Mouse (Mus musculus) midbrain, embryonic 12.5 days (tissue): ENCODE results near the gene Stk10. TPM values are rescaled to one million over a fixed set of nuclear protein-coding genes. Genes with fewer than 3 reads are reported as not detected.

ENCODE experiments used
- ATAC-seq: fragments of 200-750 bp; cut with Nextera tagmentation; 2 replicates; pipeline ENCODE4 v1.8.0; 2017; ENCODE audit warnings: low read depth, moderate TSS enrichment, moderate library complexity; ENCODE audit not compliant: low FRiP score
- H3K27ac ChIP-seq: fragments of 300-500 bp; sonication (generic); replicated peaks from 2 replicates; pipeline ENCODE4 v1.5.1; 2016; ENCODE audit warnings: mild to moderate bottlenecking
- H3K27me3 ChIP-seq: fragments of 300-500 bp; sonication (generic); 2 replicates; pipeline ENCODE4 v1.6.1; 2016; ENCODE audit warnings: mild to moderate bottlenecking
- H3K36me3 ChIP-seq: fragments of 300-500 bp; sonication (generic); 2 replicates; pipeline ENCODE4 v1.6.1; 2016
- H3K4me1 ChIP-seq: fragments of 300-500 bp; sonication (generic); 2 replicates; pipeline ENCODE4 v1.6.1; 2016
- H3K4me2 ChIP-seq: fragments of 300-500 bp; sonication (generic); replicated peaks from 2 replicates; pipeline ENCODE4 v1.6.1; 2016; ENCODE audit warnings: mild to moderate bottlenecking, moderate library complexity
- H3K4me3 ChIP-seq: fragments of 300-500 bp; sonication (generic); 2 replicates; pipeline ENCODE4 v1.5.1; 2016; ENCODE audit warnings: mild to moderate bottlenecking
- H3K9ac ChIP-seq: fragments of 300-500 bp; sonication (generic); replicated peaks from 2 replicates; pipeline ENCODE4 v1.6.1; 2016; ENCODE audit warnings: mild to moderate bottlenecking, moderate library complexity
- H3K9me3 ChIP-seq: fragments of 300-500 bp; sonication (generic); 2 replicates; pipeline ENCODE4 v1.6.1; 2016; ENCODE audit warnings: mild to moderate bottlenecking
- whole genome bisulfite sequencing: fragments of 180-500 bp; shearing (Covaris S2); methylation state at CpG from one replicate; pipeline ENCODE4 v1.1.7; 2016; 5-methylcytosine and 5-hydroxymethylcytosine counted together
- polyA plus RNA-seq: library from polyadenylated mRNA; unstranded; fragments of >200 nt; fragmentation: Nextera tagmentation; extraction: Ambion mirVana; gene quantifications from 2 replicates; pipeline ENCODE4 v1.2.1, GENCODE M21; 2016

Stk10 gene
- polyA plus RNA-seq, 1 experiment from 2014 or later, result 1.8 TPM

GRCm38 (mm10) chr11:32581031-32581430, 47.9 kb downstream of the Stk10 start:
- ATAC-seq, result peak; percentile 34; the same call in 1 of the 2 replicates
- Histone ChIP-seq H3K9ac (no peak overlapping the region), H3K36me3 (no peaks in the 10 kb centered on the region), H3K27me3 (no peaks in the 10 kb centered on the region), H3K4me1 (no peaks in the 10 kb centered on the region; the same call in 1 of the 2 replicates), H3K9me3 (no peaks in the 10 kb centered on the region), H3K4me2 (no peak overlapping the region), H3K27ac (no peak overlapping the region), H3K4me3 (no peak overlapping the region)
- WGBS, result 33% methylated on average over 2 of the region's 2 CpGs

GRCm38 (mm10) chr11:32582813-32583212, 49.7 kb downstream of the Stk10 start:
- 76% methylated on average over 5 of the region's 5 CpGs for WGBS
- Histone ChIP-seq H3K27me3 (no peaks in the 10 kb centered on the region), H3K4me1 (no peaks in the 10 kb centered on the region; the same call in 1 of the 2 replicates), H3K36me3 (no peaks in the 10 kb centered on the region), H3K4me2 (no peak overlapping the region), H3K4me3 (no peak overlapping the region), H3K9me3 (no peaks in the 10 kb centered on the region), H3K27ac (no peak overlapping the region), H3K9ac (no peak overlapping the region)
- ATAC-seq, result no peak

- Histone ChIP-seq H3K36me3 (no peaks in the 10 kb centered on the region), H3K9me3 (no peaks in the 10 kb centered on the region), H3K27me3 (no peaks in the 10 kb centered on the region), H3K4me2 (no peak overlapping the region), H3K4me3 (no peak overlapping the region), H3K27ac (no peak overlapping the region), H3K4me1 (no peaks in the 10 kb centered on the region; the same call in 1 of the 2 replicates), H3K9ac (no peak overlapping the region)
- no peak for ATAC-seq
- WGBS, result 70% methylated on average over 6 of the region's 6 CpGs
Measured at GRCm38 (mm10) chr11:32585996-32586395, 52.9 kb downstream of the Stk10 start.

GRCm38 (mm10) chr11:32587191-32588089, 54.3 kb downstream of the Stk10 start:
- Histone ChIP-seq H3K9ac (no peak overlapping the region; the same call in 1 of the 2 replicates), H3K36me3 (no peaks in the 10 kb centered on the region), H3K4me2 (no peak overlapping the region), H3K4me3 (no peak overlapping the region), H3K4me1 (no peaks in the 10 kb centered on the region), H3K27ac (no peak overlapping the region), H3K27me3 (no peaks in the 10 kb centered on the region), H3K9me3 (no peaks in the 10 kb centered on the region)
- WGBS, result 72% methylated on average over 17 of the region's 17 CpGs
- ATAC-seq, result no peak

GRCm38 (mm10) chr11:32588090-32588891, 55.2 kb downstream of the Stk10 start:
- Histone ChIP-seq H3K36me3 (no peaks in the 10 kb centered on the region), H3K9me3 (no peaks in the 10 kb centered on the region), H3K4me1 (no peaks in the 10 kb centered on the region), H3K4me3 (no peak overlapping the region), H3K27me3 (no peaks in the 10 kb centered on the region), H3K9ac (peak overlapping the region; percentile 15; the same call in 1 of the 2 replicates), H3K4me2 (no peak overlapping the region), H3K27ac (no peak overlapping the region)
- ATAC-seq, result peak; percentile 50
- 35% methylated on average over 15 of the region's 15 CpGs for WGBS

GRCm38 (mm10) chr11:32588892-32589172, 55.7 kb downstream of the Stk10 start:
- Histone ChIP-seq H3K9me3 (no peaks in the 10 kb centered on the region), H3K9ac (0 out of 2 replicates have a peak overlapping the region, but pooled peaks have one; percentile 15), H3K36me3 (no peaks in the 10 kb centered on the region), H3K4me1 (no peaks in the 10 kb centered on the region), H3K4me3 (no peak overlapping the region), H3K4me2 (no peak overlapping the region), H3K27me3 (no peaks in the 10 kb centered on the region), H3K27ac (no peak overlapping the region)
- 82% methylated on average over 11 of the region's 11 CpGs for WGBS
- ATAC-seq, result peak; percentile 45

GRCm38 (mm10) chr11:32589201-32589600, 56.1 kb downstream of the Stk10 start:
- no peaks in the 10 kb centered on the region for H3K36me3 ChIP-seq
- ATAC-seq, result no peak
- 92% methylated on average over 12 of the region's 12 CpGs for WGBS
- no peaks in the 10 kb centered on the region for H3K9me3 ChIP-seq
- H3K4me2 ChIP-seq, result no peak overlapping the region
- H3K9ac ChIP-seq, result no peak overlapping the region
- no peak overlapping the region for H3K4me3 ChIP-seq
- no peaks in the 10 kb centered on the region for H3K27me3 ChIP-seq
- H3K4me1 ChIP-seq, result no peaks in the 10 kb centered on the region
- no peak overlapping the region for H3K27ac ChIP-seq

GRCm38 (mm10) chr11:32589791-32590190, 56.7 kb downstream of the Stk10 start:
- no peak for ATAC-seq
- no peaks in the 10 kb centered on the region for H3K9me3 ChIP-seq
- WGBS, result 90% methylated on average over 8 of the region's 8 CpGs
- no peaks in the 10 kb centered on the region for H3K27me3 ChIP-seq
- no peaks in the 10 kb centered on the region for H3K36me3 ChIP-seq
- no peaks in the 10 kb centered on the region for H3K4me1 ChIP-seq
- no peak overlapping the region for H3K9ac ChIP-seq
- H3K4me2 ChIP-seq, result no peak overlapping the region
- H3K27ac ChIP-seq, result no peak overlapping the region
- H3K4me3 ChIP-seq, result no peak overlapping the region

- Histone ChIP-seq H3K4me2 (no peak overlapping the region), H3K27me3 (no peaks in the 10 kb centered on the region), H3K9me3 (no peaks in the 10 kb centered on the region), H3K4me1 (no peaks in the 10 kb centered on the region), H3K9ac (no peak overlapping the region), H3K27ac (no peak overlapping the region), H3K4me3 (no peak overlapping the region), H3K36me3 (no peaks in the 10 kb centered on the region)
- no peak for ATAC-seq
- whole genome bisulfite sequencing, result 90% methylated on average over 6 of the region's 6 CpGs
Measured at GRCm38 (mm10) chr11:32590205-32590604, 57.1 kb downstream of the Stk10 start.

GRCm38 (mm10) chr11:32591921-32592850, 59.1 kb downstream of the Stk10 start:
- Histone ChIP-seq H3K27me3 (no peaks in the 10 kb centered on the region), H3K4me3 (no peak overlapping the region), H3K27ac (no peak overlapping the region), H3K9me3 (no peaks in the 10 kb centered on the region; the same call in 1 of the 2 replicates), H3K4me2 (no peak overlapping the region), H3K4me1 (no peaks in the 10 kb centered on the region), H3K36me3 (no peaks in the 10 kb centered on the region), H3K9ac (no peak overlapping the region)
- no peak for ATAC-seq
- WGBS, result 64% methylated on average over 12 of the region's 12 CpGs

GRCm38 (mm10) chr11:32593081-32593480, 60.0 kb downstream of the Stk10 start:
- no peaks in the 10 kb centered on the region for H3K27me3 ChIP-seq
- H3K27ac ChIP-seq, result no peak overlapping the region
- no peak for ATAC-seq
- no peaks in the 10 kb centered on the region for H3K4me1 ChIP-seq
- H3K9me3 ChIP-seq, result no peaks in the 10 kb centered on the region; the same call in 1 of the 2 replicates
- WGBS, result 73% methylated on average over 7 of the region's 7 CpGs
- no peak overlapping the region for H3K9ac ChIP-seq
- no peak overlapping the region for H3K4me3 ChIP-seq
- no peak overlapping the region for H3K4me2 ChIP-seq
- H3K36me3 ChIP-seq, result no peaks in the 10 kb centered on the region
